In the genomic region with DNA sequence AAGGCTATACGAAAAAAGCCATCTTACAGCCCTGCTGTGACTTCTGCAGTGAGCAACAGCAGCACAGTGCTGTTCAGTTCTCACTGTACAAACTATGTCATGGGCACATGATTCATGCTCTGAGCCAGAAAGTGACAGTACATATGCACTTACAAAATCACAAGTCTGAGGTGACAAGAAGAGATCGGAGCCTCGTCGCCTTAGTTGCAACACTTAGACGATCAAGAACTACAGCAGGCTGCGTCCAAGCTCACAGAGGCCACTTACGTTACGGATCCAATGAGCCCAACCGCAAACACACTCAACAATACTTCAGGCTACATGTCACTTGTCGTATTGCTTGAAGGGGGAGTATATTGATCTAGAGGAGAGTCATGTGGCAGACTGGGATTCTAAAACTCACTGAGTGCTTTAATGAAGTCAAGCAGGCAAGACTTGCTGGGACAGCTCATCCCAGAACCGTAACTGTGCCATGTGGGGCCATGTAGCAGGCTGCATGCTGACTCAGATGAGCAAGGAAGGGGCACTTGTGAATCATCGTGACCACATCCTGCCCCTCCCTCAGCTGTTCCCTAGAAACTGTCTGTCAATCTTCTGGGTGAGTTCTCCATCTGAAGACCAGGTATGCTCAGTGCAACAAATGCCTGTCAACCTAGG, we compare ENCODE assay signal across 1 mouse cellular context.
TF ChIP-seq lines count a peak whose summit lies in the region.

No protein-coding gene starts in this region.

TF ChIP-seq in CH12.LX, 34 proteins besides CTCF, POLR2A, EP300 and RAD21 (continued from another document):
- TF ChIP-seq BHLHE40 (IDR thresholded peaks at IDR 0.05; ENCODE audit: low read depth, low read length) = peak; percentile 57
- 0 out of 2 replicates have a peak, but pooled peaks have one; percentile 19 for TF ChIP-seq CHD2 (IDR thresholded peaks at IDR 0.05; ENCODE audit: low read length)
- peak; percentile 92 for TF ChIP-seq MYC (IDR thresholded peaks at IDR 0.05; ENCODE audit: low read depth, low read length)
- TF ChIP-seq NRF1 (IDR thresholded peaks at IDR 0.05; ENCODE audit: low read depth, low read length) = no peak
- TF ChIP-seq IRF4 (IDR thresholded peaks at IDR 0.05; ENCODE audit: low read depth, low read length) = peak; percentile 84
- no peak; the same call in 1 of the 2 replicates for TF ChIP-seq HCFC1 (IDR thresholded peaks at IDR 0.05; ENCODE audit: low read depth, low read length)
- peak; percentile 63 for TF ChIP-seq JUND (conservative IDR thresholded peaks at IDR 0.05; ENCODE audit: low read depth, low read length)
- peak; percentile 61 for TF ChIP-seq JUN (IDR thresholded peaks at IDR 0.05; ENCODE audit: insufficient read depth, low read depth, low read length)
- TF ChIP-seq TBP (conservative IDR thresholded peaks at IDR 0.05; ENCODE audit: low read depth, low read length) = 0 out of 2 replicates have a peak, but pooled peaks have one; percentile 21
